Mouse (Mus musculus) liver, embryonic 15.5 days (tissue): ENCODE data around the gene Cxcr5. TPM values are rescaled to one million over a fixed set of nuclear protein-coding genes. Genes with fewer than 3 reads are reported as not detected.

Source experiments
- ATAC-seq: fragments of 200-750 bp; cut with Nextera tagmentation; 2 replicates; pipeline ENCODE4 v1.8.0; 2017; ENCODE audit warnings: moderate number of reproducible peaks, mild to moderate bottlenecking, moderate library complexity; ENCODE audit not compliant: insufficient read depth
- H3K27ac ChIP-seq: fragments of 300-500 bp; sonication (generic); replicated peaks from 2 replicates; pipeline ENCODE4 v1.5.1; 2015; ENCODE audit warnings: mild to moderate bottlenecking, inconsistent platforms
- H3K27me3 ChIP-seq: fragments of 300-500 bp; sonication (generic); 2 replicates; pipeline ENCODE4 v1.6.1; 2015; ENCODE audit warnings: mild to moderate bottlenecking, inconsistent platforms
- H3K36me3 ChIP-seq: fragments of 300-500 bp; sonication (generic); replicated peaks from 2 replicates; pipeline ENCODE4 v1.6.1; 2015; ENCODE audit warnings: moderate library complexity, mild to moderate bottlenecking, inconsistent platforms
- H3K4me1 ChIP-seq: fragments of 300-500 bp; sonication (generic); replicated peaks from 2 replicates; pipeline ENCODE4 v1.6.1; 2015; ENCODE audit warnings: inconsistent platforms
- H3K4me2 ChIP-seq: fragments of 300-500 bp; sonication (generic); 2 replicates; pipeline ENCODE4 v1.6.1; 2015; ENCODE audit warnings: moderate library complexity, mild to moderate bottlenecking, inconsistent platforms
- H3K4me3 ChIP-seq: fragments of 300-500 bp; sonication (generic); replicated peaks from 2 replicates; pipeline ENCODE4 v1.5.1; 2015; ENCODE audit warnings: mild to moderate bottlenecking, inconsistent platforms
- H3K9ac ChIP-seq: fragments of 300-500 bp; sonication (generic); 2 replicates; pipeline ENCODE4 v1.6.1; 2015; ENCODE audit warnings: moderate library complexity, mild to moderate bottlenecking, inconsistent platforms
- H3K9me3 ChIP-seq: fragments of 300-500 bp; sonication (generic); replicated peaks from 2 replicates; pipeline ENCODE4 v1.6.1; 2016; ENCODE audit warnings: inconsistent platforms
- WGBS: fragments of 180-500 bp; shearing (Covaris S2); methylation state at CpG from one replicate; pipeline ENCODE4 v1.1.7; 2015; ENCODE audit warnings: mixed read lengths; ENCODE audit not compliant: insufficient replicate concordance; 5-methylcytosine and 5-hydroxymethylcytosine counted together
- polyA plus RNA-seq: library from polyadenylated mRNA; unstranded; fragments of >200 nt; fragmentation: Nextera tagmentation; extraction: Ambion mirVana; gene quantifications from 2 replicates; pipeline ENCODE4 v1.2.1, GENCODE M21; 2015

The Cxcr5 gene
- polyA plus RNA-seq, 1 experiment from 2014 or later: not detected

DNA sequence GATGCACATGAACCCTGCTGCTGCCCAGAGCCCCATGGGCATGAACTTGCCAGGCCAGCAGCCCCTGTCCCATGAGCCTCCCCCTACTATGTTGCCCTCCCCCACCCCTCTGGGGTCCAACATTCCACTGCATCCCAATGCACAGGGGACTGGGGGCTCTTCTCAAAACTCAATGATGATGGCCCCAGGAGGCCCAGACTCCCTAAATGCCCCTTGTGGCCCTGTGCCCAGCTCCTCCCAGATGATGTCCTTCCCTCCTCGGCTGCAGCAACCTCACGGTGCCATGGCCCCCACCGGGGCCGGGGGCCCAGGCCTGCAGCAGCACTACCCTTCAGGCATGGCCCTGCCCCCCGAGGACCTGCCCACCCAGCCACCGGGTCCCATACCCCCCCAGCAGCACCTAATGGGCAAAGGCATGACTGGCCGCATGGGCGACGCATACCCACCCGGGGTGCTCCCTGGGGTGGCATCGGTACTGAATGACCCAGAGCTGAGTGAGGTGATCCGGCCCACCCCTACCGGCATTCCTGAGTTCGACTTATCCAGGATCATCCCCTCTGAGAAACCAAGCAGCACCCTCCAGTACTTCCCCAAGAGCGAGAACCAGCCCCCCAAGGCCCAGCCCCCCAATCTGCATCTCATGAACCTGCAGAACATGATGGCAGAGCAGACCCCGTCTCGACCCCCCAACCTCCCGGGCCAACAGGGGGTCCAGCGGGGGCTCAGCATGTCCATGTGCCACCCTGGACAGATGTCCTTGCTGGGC is 52.8 kb downstream of the Cxcr5 start:
- H3K27ac ChIP-seq: no peak overlapping the region
- H3K4me1 ChIP-seq: peaks cover 51% of the 10 kb centered on the region
- no peak for ATAC-seq
- no peaks in the 10 kb centered on the region; the same call in 1 of the 2 replicates for H3K27me3 ChIP-seq
- H3K4me2 ChIP-seq: peak overlapping the region; percentile 72; the same call in 1 of the 2 replicates
- H3K4me3 ChIP-seq: 0 out of 2 replicates have a peak overlapping the region, but pooled peaks have one; percentile 52
- 70% methylated on average over 19 of the region's 19 CpGs for WGBS
- H3K9ac ChIP-seq: no peak overlapping the region
- H3K9me3 ChIP-seq: no peaks in the 10 kb centered on the region
- peaks cover 13% of the 10 kb centered on the region; the same call in 1 of the 2 replicates for H3K36me3 ChIP-seq

DNA sequence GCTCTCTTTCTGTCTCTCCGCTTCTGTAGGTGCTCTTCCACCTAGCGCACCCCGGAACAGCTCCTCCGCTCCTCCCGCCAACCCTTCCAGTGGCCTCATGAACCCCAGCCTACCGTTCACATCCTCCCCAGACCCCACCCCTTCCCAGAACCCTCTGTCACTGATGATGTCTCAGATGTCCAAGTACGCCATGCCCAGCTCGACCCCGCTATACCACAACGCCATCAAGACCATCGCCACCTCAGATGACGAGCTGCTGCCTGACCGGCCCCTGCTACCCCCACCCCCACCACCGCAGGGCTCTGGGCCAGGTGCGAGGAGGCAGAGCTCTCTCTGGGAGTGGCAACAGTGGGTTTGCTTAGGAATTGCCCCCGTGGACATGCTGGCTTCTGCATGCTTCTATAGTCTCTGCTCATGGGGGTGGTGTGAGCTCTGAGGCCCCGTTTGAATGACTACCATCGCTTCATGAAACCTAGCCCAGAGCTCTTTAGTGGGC is 53.5 kb downstream of the Cxcr5 start:
- no peak overlapping the region for H3K9ac ChIP-seq
- H3K4me2 ChIP-seq: no peak overlapping the region
- ATAC-seq: no peak
- no peak overlapping the region for H3K27ac ChIP-seq
- WGBS: 79% methylated on average over 18 of the region's 18 CpGs
- H3K36me3 ChIP-seq: peaks cover 13% of the 10 kb centered on the region; the same call in 1 of the 2 replicates
- H3K4me3 ChIP-seq: no peak overlapping the region
- H3K27me3 ChIP-seq: no peaks in the 10 kb centered on the region; the same call in 1 of the 2 replicates
- no peaks in the 10 kb centered on the region for H3K9me3 ChIP-seq
- H3K4me1 ChIP-seq: peaks cover 45% of the 10 kb centered on the region

DNA sequence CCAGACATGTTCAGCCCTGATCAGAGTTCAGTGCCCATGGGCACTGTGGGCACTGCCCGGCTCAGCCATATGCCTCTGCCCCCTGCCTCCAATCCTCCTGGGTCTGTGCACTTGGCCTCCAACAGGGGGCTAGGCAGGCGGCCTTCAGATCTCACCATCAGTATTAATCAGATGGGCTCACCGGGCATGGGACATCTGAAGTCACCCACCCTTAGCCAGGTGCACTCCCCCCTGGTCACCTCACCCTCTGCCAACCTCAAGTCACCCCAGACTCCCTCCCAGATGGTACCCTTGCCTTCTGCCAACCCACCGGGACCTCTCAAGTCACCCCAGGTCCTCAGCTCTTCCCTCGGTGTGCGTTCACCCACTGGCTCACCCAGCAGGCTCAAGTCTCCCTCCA is 54.3 kb downstream of the Cxcr5 start:
- H3K4me3 ChIP-seq: no peak overlapping the region
- H3K4me2 ChIP-seq: no peak overlapping the region
- peaks cover 40% of the 10 kb centered on the region for H3K4me1 ChIP-seq
- no peak for ATAC-seq
- H3K36me3 ChIP-seq: peaks cover 13% of the 10 kb centered on the region; the same call in 1 of the 2 replicates
- H3K27ac ChIP-seq: no peak overlapping the region
- H3K27me3 ChIP-seq: no peaks in the 10 kb centered on the region; the same call in 1 of the 2 replicates
- WGBS: 72% methylated on average over 6 of the region's 6 CpGs
- no peak overlapping the region for H3K9ac ChIP-seq
- H3K9me3 ChIP-seq: no peaks in the 10 kb centered on the region

DNA sequence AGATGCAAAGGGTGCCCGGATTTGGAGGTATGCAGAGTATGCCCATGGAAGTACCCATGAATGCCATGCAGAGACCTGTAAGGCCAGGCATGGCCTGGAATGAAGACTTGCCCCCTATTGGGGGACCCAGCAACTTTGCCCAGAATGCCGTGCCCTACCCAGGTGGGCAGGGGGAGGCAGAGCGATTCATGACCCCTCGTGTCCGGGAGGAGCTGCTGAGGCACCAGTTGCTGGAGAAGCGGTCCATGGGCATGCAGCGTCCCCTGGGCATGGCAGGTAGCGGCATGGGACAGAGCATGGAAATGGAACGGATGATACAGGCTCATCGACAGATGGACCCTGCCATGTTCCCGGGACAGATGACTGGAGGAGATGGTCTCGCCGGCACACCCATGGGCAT is 55.1 kb downstream of the Cxcr5 start:
- 81% methylated on average over 13 of the region's 13 CpGs for WGBS
- no peaks in the 10 kb centered on the region; the same call in none of the 2 replicates for H3K27me3 ChIP-seq
- ATAC-seq: no peak

DNA sequence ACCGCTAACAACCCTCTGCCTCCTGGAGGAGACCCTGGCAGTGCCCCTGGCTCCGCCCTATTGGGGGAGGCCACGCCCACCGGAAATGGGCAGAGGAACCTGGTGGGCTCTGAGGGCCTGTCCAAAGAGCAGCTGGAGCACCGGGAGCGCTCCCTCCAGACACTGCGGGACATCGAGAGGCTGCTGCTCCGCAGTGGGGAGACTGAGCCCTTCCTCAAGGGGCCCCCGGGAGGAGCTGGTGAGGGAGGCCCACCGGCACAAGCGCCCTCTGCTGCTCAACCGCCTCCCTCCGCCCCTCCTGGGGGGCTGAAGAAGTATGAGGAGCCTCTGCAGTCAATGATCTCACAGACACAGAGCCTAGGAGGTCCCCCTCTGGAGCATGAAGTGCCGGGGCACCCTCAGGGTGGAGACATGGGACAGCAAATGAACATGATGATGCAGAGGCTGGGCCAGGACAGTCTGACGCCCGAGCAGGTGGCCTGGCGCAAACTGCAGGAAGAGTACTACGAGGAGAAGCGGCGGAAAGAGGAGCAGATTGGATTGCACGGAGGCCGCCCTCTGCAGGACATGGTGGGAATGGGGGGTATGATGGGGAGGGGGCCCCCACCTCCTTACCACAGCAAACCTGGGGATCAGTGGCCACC is 55.7 kb downstream of the Cxcr5 start:
- ATAC-seq: no peak
- Histone ChIP-seq H3K9me3 (no peaks in the 10 kb centered on the region), H3K36me3 (peaks cover 13% of the 10 kb centered on the region; the same call in 1 of the 2 replicates), H3K27me3 (no peaks in the 10 kb centered on the region; the same call in none of the 2 replicates), H3K4me1 (peaks cover 33% of the 10 kb centered on the region), H3K27ac (no peak overlapping the region), H3K4me2 (peak overlapping the region; percentile 20; the same call in 1 of the 2 replicates), H3K9ac (no peak overlapping the region), H3K4me3 (no peak overlapping the region)
- 48% methylated on average over 23 of the region's 23 CpGs for WGBS

More for the DNA sequence above, 55.1 kb downstream of the Cxcr5 start:
- Histone ChIP-seq H3K9ac (no peak overlapping the region), H3K4me1 (peaks cover 38% of the 10 kb centered on the region), H3K27ac (no peak overlapping the region), H3K4me2 (no peak overlapping the region), H3K4me3 (no peak overlapping the region), H3K9me3 (no peaks in the 10 kb centered on the region), H3K36me3 (peaks cover 13% of the 10 kb centered on the region; the same call in 1 of the 2 replicates)

DNA sequence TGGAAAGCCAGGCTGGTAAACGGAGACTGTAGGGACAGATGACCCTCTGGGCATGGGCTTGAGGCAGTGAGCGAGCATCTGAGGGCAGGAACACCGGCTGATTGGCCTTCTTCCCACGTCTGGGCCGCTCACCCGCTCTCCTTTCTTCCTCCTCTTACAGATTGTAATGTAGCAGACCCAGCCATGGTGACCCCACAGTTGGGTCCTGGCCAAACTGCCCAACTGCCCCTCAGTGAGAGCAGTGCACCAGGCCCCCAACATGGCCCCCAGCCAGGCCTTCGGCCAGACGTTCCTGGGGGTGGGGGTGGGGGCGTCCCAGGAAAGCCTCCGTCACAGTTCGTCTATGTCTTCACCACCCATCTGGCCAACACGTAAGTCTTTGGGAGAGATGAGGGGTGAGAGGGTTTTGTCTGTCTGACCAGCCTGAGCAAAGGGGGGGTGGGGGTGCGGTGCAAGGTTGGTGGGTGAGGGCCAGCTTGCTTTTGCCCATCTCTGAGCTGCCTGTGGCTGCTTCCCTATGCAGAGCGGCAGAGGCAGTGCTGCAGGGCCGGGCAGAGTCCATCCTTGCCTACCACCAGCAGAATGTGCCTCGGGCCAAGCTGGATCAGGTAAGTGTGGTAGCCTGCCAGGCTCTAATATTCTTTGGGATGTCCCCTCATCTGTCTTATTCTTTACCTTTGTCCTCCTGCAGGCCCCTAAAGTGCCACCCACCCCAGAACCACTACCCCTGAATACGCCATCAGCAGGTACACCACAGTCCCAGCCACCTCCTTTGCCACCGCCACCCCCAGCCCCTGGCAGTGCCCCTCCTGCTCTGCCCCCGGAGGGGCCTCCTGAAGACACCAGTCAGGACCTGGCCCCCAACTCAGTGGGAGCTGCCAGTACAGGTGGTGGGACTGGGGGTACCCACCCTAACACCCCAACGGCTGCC is 56.5 kb downstream of the Cxcr5 start:
- Histone ChIP-seq H3K4me2 (no peak overlapping the region), H3K9me3 (no peaks in the 10 kb centered on the region), H3K27ac (no peak overlapping the region), H3K4me3 (no peak overlapping the region), H3K27me3 (peaks cover 4% of the 10 kb centered on the region), H3K9ac (no peak overlapping the region), H3K4me1 (peaks cover 30% of the 10 kb centered on the region), H3K36me3 (peaks cover 13% of the 10 kb centered on the region; the same call in 1 of the 2 replicates)
- WGBS: 68% methylated on average over 20 of the region's 20 CpGs
- ATAC-seq: no peak

DNA sequence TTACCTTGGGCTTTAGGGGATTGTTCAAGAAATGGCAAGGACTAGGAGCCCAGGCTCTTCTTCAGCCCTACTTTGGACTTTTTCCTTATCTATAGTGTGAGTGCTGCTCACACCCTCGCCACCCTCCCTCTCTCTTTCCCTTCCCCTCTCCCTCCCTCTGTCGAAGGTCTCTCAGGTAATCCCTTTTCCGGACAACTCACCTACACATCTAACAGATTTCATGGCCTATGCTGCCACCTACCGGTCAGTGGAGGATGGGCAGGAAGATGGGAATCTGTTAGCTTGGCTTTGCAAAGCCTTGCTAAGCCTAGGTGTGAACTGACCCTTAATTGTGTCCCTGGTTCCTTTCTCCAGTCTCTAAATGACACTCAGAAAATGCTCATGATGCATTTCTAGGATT is 59.7 kb downstream of the Cxcr5 start:
- Histone ChIP-seq H3K4me1 (peaks cover 44% of the 10 kb centered on the region), H3K27me3 (peaks cover 36% of the 10 kb centered on the region), H3K9ac (no peak overlapping the region), H3K27ac (no peak overlapping the region), H3K9me3 (no peaks in the 10 kb centered on the region), H3K4me3 (no peak overlapping the region), H3K4me2 (no peak overlapping the region), H3K36me3 (peaks cover 13% of the 10 kb centered on the region; the same call in 1 of the 2 replicates)
- 0% methylated on average over 4 of the region's 4 CpGs for WGBS
- no peak for ATAC-seq

DNA sequence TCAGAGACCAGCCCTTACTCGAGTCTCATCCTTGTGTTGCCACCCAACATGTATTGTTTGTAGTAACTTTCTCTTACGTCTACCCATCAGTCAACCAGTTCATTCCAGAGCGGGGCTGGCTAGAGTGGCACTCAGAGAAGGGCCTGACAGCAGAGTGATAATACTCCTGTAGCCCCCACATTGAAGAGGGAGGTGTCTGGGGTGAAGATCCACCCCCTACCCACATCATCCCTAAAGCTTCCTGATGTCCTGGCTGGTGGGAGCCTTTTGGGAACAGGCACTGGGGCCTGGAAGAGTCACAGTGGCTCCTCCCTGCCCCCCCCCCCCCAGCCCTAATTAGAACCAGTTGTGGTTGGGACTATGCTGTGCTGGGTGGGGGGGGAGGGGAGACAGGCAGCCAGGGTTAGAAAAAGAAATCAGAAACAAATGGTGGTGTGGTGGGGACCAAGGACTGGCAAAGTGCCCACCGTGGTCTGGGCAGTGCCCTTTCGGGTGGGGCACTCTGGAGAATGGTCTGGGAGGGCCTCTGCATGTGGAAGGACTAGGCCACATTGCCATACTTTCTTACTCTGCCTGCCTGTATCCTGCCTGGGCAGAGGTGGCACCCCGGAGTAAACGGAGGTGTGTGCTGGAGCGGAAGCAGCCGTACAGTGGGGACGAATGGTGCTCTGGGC is 60.3 kb downstream of the Cxcr5 start:
- H3K4me1 ChIP-seq: peaks cover 50% of the 10 kb centered on the region
- 66% methylated on average over 10 of the region's 10 CpGs for WGBS

DNA sequence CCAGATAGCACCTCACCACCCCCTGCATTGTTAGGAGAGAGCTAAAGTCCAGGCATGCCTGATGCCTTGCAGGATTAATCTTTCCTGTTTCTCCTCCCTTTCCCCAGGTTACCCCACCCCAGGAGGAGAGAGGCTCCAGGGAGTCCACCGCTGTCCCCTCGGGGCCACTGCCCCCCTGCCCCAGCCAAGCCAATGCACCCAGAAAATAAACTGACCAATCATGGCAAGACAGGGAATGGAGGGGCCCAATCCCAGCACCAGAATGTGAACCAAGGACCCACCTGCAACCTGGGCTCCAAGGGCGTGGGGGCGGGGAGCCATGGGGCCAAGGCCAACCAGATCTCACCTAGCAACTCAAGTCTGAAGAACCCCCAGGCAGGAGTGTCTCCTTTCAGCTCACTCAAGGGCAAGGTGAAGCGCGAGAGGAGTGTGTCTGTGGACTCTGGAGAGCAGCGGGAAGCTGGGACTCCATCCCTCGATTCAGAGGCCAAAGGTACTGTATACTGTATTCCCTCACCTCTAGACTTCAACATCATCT is 61.0 kb downstream of the Cxcr5 start:
- H3K9me3 ChIP-seq: no peaks in the 10 kb centered on the region
- no peak overlapping the region for H3K9ac ChIP-seq
- H3K4me2 ChIP-seq: no peak overlapping the region
- no peak overlapping the region for H3K27ac ChIP-seq
- H3K27me3 ChIP-seq: peaks cover 43% of the 10 kb centered on the region
- WGBS: 73% methylated on average over 8 of the region's 8 CpGs
- H3K4me1 ChIP-seq: peaks cover 51% of the 10 kb centered on the region
- no peak overlapping the region for H3K4me3 ChIP-seq
- no peak for ATAC-seq
- peaks cover 3% of the 10 kb centered on the region; the same call in 1 of the 2 replicates for H3K36me3 ChIP-seq

More for the DNA sequence above, 60.3 kb downstream of the Cxcr5 start:
- Histone ChIP-seq H3K27ac (no peak overlapping the region), H3K27me3 (peaks cover 42% of the 10 kb centered on the region), H3K9me3 (no peaks in the 10 kb centered on the region), H3K4me3 (no peak overlapping the region), H3K9ac (no peak overlapping the region), H3K4me2 (no peak overlapping the region), H3K36me3 (peaks cover 8% of the 10 kb centered on the region; the same call in 1 of the 2 replicates)
- no peak for ATAC-seq

DNA sequence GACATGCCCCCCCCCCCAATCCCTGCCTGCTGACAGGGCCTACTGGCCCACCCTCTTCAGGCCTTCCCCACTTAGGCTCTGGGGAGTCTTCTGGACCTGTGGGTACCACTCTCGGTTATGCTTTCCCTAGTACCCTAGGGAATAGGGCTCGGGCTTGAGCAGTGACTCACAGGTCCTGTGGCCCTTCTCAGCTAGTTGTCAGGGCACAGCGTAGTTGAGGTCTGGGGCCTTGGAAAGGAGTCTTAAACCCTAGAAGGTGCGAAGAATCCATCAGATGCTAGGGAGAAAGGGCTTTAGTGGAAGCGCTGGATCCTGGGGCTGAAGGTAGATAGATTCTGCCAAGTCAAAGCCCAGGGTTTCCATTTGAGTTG is 61.5 kb downstream of the Cxcr5 start:
- Histone ChIP-seq H3K9me3 (no peaks in the 10 kb centered on the region), H3K4me2 (no peak overlapping the region), H3K9ac (no peak overlapping the region), H3K4me1 (peaks cover 54% of the 10 kb centered on the region), H3K36me3 (no peaks in the 10 kb centered on the region), H3K27me3 (peaks cover 43% of the 10 kb centered on the region), H3K27ac (no peak overlapping the region), H3K4me3 (no peak overlapping the region)
- WGBS: 62% methylated on average over 5 of the region's 5 CpGs
- ATAC-seq: no peak
